Mouse (Mus musculus) heart, postnatal 0 days (tissue): Measurements from ENCODE around the gene Prr23a3. TPM values are rescaled to one million over a fixed set of nuclear protein-coding genes. Genes with fewer than 3 reads are reported as not detected.

Experiments used
- ATAC-seq: fragments of 200-750 bp; cut with Nextera tagmentation; 2 replicates; pipeline ENCODE4 v1.8.0; 2017; ENCODE audit warnings: low read depth, moderate number of reproducible peaks, moderate library complexity; ENCODE audit not compliant: insufficient read depth
- DNase-seq: peaks from one replicate; pipeline ENCODE4 v3.0.0-alpha.2; 2016; ENCODE audit warnings: low spot score
- H3K27ac ChIP-seq: fragments of 300-500 bp; sonication (generic); 2 replicates; pipeline ENCODE4 v1.5.1; 2014; ENCODE audit warnings: low read depth, mild to moderate bottlenecking
- H3K27me3 ChIP-seq: fragments of 300-500 bp; sonication (generic); 2 replicates; pipeline ENCODE4 v1.6.1; 2014; ENCODE audit warnings: low read length, mixed read lengths; ENCODE audit not compliant: control insufficient read depth, insufficient read depth
- H3K36me3 ChIP-seq: fragments of 300-500 bp; sonication (generic); replicated peaks from 2 replicates; pipeline ENCODE4 v1.6.1; 2014; ENCODE audit warnings: low read length, mixed read lengths; ENCODE audit not compliant: control insufficient read depth, insufficient read depth
- H3K4me1 ChIP-seq: fragments of 300-500 bp; sonication (generic); 2 replicates; pipeline ENCODE4 v1.6.1; 2014; ENCODE audit warnings: antibody characterized with exemption; ENCODE audit not compliant: control insufficient read depth, insufficient read depth
- H3K4me2 ChIP-seq: fragments of 300-500 bp; sonication (generic); 2 replicates; pipeline ENCODE4 v1.6.1; 2014; ENCODE audit warnings: low read depth, mild to moderate bottlenecking, low read length, moderate library complexity
- H3K4me3 ChIP-seq: fragments of 300-500 bp; sonication (generic); 2 replicates; pipeline ENCODE4 v1.5.1; 2014; ENCODE audit warnings: low read depth, low read length
- H3K9ac ChIP-seq: fragments of 300-500 bp; sonication (generic); replicated peaks from 2 replicates; pipeline ENCODE4 v1.6.1; 2014; ENCODE audit warnings: low read depth, low read length, mixed read lengths
- H3K9me3 ChIP-seq: fragments of 300-500 bp; sonication (generic); replicated peaks from 2 replicates; pipeline ENCODE4 v1.6.1; 2016; ENCODE audit warnings: low read length; ENCODE audit not compliant: control insufficient read depth
- CTCF ChIP-seq: IDR thresholded peaks from 2 replicates; pipeline ENCODE4 v1.5.1; 2016; ENCODE audit warnings: antibody characterized with exemption, control low read depth, low read depth
- EP300 ChIP-seq: IDR thresholded peaks from 2 replicates; pipeline ENCODE4 v1.6.1; 2016; ENCODE audit warnings: antibody characterized with exemption, low read depth
- whole genome bisulfite sequencing: fragments of 180-500 bp; shearing (Covaris S2); extraction: QIAGEN DNeasy Blood & Tissue Kit; methylation state at CpG from one replicate; pipeline ENCODE4 v1.1.7; 2014; 5-methylcytosine and 5-hydroxymethylcytosine counted together
- polyA plus RNA-seq: library from polyadenylated mRNA; unstranded; fragments of >200 nt; fragmentation: Nextera tagmentation; extraction: Ambion mirVana; gene quantifications from 2 replicates; pipeline ENCODE4 v1.2.1, GENCODE M21; 2015
- total RNA-seq: library from RNA; depleted of rRNA; stranded (reverse); fragments of >200 nt; gene quantifications from 2 replicates; pipeline ENCODE4 v1.2.3, GENCODE M21; 2014; ENCODE audit warnings: low replicate concordance; rRNA removed

The Prr23a3 gene
- total and polyA plus RNA-seq, 2 experiments from 2014 or later, result not detected

DNA sequence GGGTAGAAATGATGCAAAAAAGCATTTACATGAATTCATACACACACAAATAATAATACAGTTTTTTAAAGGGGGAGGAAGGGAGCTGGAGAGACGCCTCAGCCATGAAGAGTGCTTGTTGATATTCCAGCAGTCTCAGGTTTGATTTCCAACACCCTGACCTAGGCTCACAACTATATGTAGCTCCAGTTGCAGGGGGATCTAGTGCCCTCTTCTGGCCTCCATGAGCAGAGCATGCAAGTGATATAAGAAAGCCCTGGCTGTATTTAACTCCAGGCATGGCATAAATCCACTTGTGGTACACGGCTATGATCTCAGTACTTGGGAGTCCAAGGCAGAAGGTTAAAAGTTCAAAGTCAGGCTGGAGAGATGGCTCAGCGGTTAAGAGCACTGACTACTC is 1.1 kb upstream of the Prr23a3 start:
- no peak overlapping the region for H3K4me3 ChIP-seq
- H3K27me3 ChIP-seq, result peaks cover 5% of the 10 kb centered on the region; the same call in 1 of the 2 replicates
- no peak overlapping the region for H3K27ac ChIP-seq
- ATAC-seq, result no peak
- no peak overlapping the region for H3K4me2 ChIP-seq
- DNase-seq, result no peak
- TF ChIP-seq CTCF (no peak; the same call in 1 of the 2 replicates), EP300 (no peak)
- WGBS, result 63% methylated on average over 3 of the region's 3 CpGs
- H3K9me3 ChIP-seq, result no peaks in the 10 kb centered on the region
- no peaks in the 10 kb centered on the region for H3K4me1 ChIP-seq
- no peak overlapping the region for H3K9ac ChIP-seq
- no peaks in the 10 kb centered on the region for H3K36me3 ChIP-seq

GRCm38 (mm10) chr9:98901486-98901885 is 36.9 kb downstream of the Prr23a3 start:
- H3K9me3 ChIP-seq, result peaks cover 12% of the 10 kb centered on the region; the same call in 1 of the 2 replicates
- no peak overlapping the region for H3K27ac ChIP-seq
- no peaks in the 10 kb centered on the region for H3K4me1 ChIP-seq
- no peaks in the 10 kb centered on the region for H3K27me3 ChIP-seq
- H3K4me3 ChIP-seq, result no peak overlapping the region
- WGBS, result 50% methylated on average over 1 of the region's 1 CpGs
- DNase-seq, result no peak
- TF ChIP-seq EP300 (no peak), CTCF (no peak)
- no peak overlapping the region for H3K4me2 ChIP-seq
- no peak overlapping the region for H3K9ac ChIP-seq
- no peak for ATAC-seq
- H3K36me3 ChIP-seq, result no peaks in the 10 kb centered on the region

- Histone ChIP-seq H3K9ac (no peak within 1 kb of the TSS), H3K4me1 (no peaks in the 10 kb centered on the region), H3K9me3 (no peaks in the 10 kb centered on the region), H3K4me2 (no peak within 1 kb of the TSS), H3K27me3 (no peaks in the 10 kb centered on the region), H3K27ac (no peak within 1 kb of the TSS), H3K36me3 (no peaks in the 10 kb centered on the region), H3K4me3 (no peak within 1 kb of the TSS)
- 81% methylated on average over 2 of the region's 2 CpGs for WGBS
- DNase-seq (no peak), ATAC-seq (no peak)
- no peak for TF ChIP-seq EP300
- TF ChIP-seq CTCF, result no peak
These were observed 38.3 kb downstream of the Prr23a3 start, which contains the start of gene 7420426K07Rik for GRCm38 (mm10) chr9:98902819-98903218. Gene 7420426K07Rik (plus strand): TSS chr9:98903119.

Other genes with a start within 250 kb of the Prr23a3 start
- gene Prr23a1, start 22.3 kb upstream of the Prr23a3 start, total RNA-seq, result not detected in 2 replicates
- gene Prr23a1, start 22.3 kb upstream of the Prr23a3 start, polyA plus RNA-seq, result not detected in 2 replicates
- not detected in 2 replicates for gene Prr23a2, start 8.3 kb upstream of the Prr23a3 start, total RNA-seq
- gene Prr23a2, start 8.3 kb upstream of the Prr23a3 start, polyA plus RNA-seq, result not detected in 2 replicates
- not detected in 2 replicates for gene 7420426K07Rik, start 38.4 kb downstream of the Prr23a3 start, total RNA-seq
- gene 7420426K07Rik, start 38.4 kb downstream of the Prr23a3 start, polyA plus RNA-seq, result not detected in 2 replicates
- not detected in 2 replicates for gene Foxl2, start 90.5 kb downstream of the Prr23a3 start, total RNA-seq
- gene Foxl2, start 90.5 kb downstream of the Prr23a3 start, polyA plus RNA-seq, result not detected in 2 replicates
- 4.7 and 6.3 TPM in 2 replicates for gene Faim, start 121.6 kb downstream of the Prr23a3 start, total RNA-seq
- gene Faim, start 121.6 kb downstream of the Prr23a3 start, polyA plus RNA-seq, result 24.3 and 25.3 TPM in 2 replicates
- gene Gm1123, start 170.9 kb downstream of the Prr23a3 start, total RNA-seq, result not detected in 2 replicates
- 0.07 TPM in 2 replicates for gene Gm1123, start 170.9 kb downstream of the Prr23a3 start, polyA plus RNA-seq